Mouse (Mus musculus) cerebellum, adult 2 months (tissue): Measurements from ENCODE around the gene Gtf2a2.

Source experiments
- CTCF ChIP-seq: fragments of 200-500 bp; IDR thresholded peaks from 2 replicates; pipeline ENCODE4 v1.5.1; 2011; ENCODE audit warnings: low read depth, mild to moderate bottlenecking, control low read depth, low read length, moderate library complexity, borderline replicate concordance; ENCODE audit not compliant: insufficient read depth
- POLR2A ChIP-seq: fragments of 200-500 bp; IDR thresholded peaks from 2 replicates; pipeline ENCODE4 v1.6.1; 2011; ENCODE audit warnings: low read length, control low read depth, borderline replicate concordance; ENCODE audit not compliant: insufficient read depth

- TF ChIP-seq POLR2A (no peak), CTCF (no peak)
Observed at GRCm38 (mm10) chr9:70048751-70049415, 36.5 kb downstream of the Gtf2a2 start.
